Mouse (Mus musculus): ENCODE measurements around the gene Palm3.
"Not testable (repeated sequence)": the region's sequence is repeated elsewhere in the genome, so short reads cannot be mapped to it uniquely, and the experiment has no call there.

Gene Palm3

DNA sequence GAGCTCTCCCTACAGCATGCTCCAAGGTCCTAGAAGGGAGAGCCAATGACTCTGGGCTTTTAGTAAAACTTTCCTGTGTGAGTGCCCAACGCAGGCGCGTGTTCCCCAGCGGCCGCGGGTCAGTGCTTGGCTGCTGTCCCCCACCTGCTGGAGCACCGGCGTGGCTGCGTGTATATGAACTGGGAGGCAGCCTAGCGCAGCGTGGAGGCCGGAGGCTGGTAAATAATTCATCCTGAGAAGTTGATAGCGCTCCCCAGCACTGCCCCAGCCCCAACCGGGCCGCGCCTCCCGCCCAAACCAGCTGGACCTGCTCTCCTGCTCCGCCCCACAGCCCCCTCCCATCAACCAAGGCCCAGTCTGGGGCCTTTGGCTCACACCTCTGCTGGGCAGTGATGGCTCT lies at the start of gene Palm3:
Palm3 (plus strand) TSS at position 376 of the 400 bp plus-strand sequence.
- in situ Hi-C loops (cut with MboI, MseI) = no loop called here

GRCm38 (mm10) chr8:83971661-83972060 lies 49.6 kb upstream of the Palm3 start:
- in situ Hi-C loops (cut with MboI, MseI) = no loop called here

- in situ Hi-C loops (cut with MboI, MseI) = no loop called here
Observed at GRCm38 (mm10) chr8:83972150-83973120, 48.8 kb upstream of the Palm3 start, which contains the start of gene Prkaca. Prkaca (plus strand) TSS chr8:83972993.

GRCm38 (mm10) chr8:83973161-83974031 lies 47.9 kb upstream of the Palm3 start:
- in situ Hi-C loops (cut with MboI, MseI) = no loop called here

DNA sequence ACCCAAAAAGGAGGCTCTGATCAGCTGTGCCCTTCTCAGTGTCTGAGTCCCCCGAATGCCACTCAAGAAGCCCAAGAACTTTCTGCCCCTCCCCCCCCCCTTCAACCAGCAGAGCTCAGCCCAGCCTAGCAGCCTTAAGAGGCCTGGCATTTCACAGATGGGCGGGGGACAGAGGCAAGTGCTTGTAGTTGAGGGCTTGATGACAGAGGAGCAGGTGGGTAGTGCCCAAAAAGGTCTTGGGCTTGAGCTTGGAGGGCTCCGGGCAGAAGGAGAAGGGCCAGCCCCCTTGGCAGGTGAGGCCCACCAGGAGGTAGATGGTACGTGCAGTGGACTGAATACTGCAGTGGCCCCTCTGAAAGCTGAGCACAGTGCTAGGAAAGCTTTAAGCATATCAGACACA lies 46.8 kb upstream of the Palm3 start:
- in situ Hi-C loops (cut with MboI, MseI) = no loop called here

- in situ Hi-C loops (cut with MboI, MseI) = no loop called here
Observed at GRCm38 (mm10) chr8:83976101-83976630, 45.1 kb upstream of the Palm3 start.

DNA sequence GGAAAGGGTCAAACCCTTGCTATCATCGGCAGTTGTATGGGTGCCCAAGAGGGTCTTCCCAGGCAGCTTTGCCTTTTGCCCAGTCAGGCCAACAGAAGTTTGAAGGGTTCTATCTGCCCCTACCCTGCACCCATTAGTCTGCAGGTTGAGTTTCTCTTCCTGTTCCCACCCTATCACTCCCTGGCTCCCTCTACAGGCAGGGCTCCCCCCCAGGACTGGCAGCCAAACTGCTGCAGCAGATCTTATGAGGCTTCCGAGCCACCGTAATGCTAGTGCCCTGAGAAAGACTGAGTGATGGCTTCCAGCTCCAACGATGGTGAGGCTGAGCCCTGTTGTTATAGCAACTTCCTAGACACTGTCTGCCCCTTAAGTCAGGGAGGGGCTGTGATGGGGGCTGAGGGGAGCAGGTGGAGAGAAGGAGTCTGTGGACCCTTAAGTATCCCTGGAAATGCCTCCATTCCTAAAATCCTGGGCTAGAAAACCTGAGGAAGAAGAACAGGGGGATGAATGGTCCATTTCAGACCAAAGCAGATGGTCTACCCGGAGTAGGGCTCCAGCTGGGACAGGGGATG lies 44.4 kb upstream of the Palm3 start:
- in situ Hi-C loops (cut with MboI, MseI) = no loop called here

DNA sequence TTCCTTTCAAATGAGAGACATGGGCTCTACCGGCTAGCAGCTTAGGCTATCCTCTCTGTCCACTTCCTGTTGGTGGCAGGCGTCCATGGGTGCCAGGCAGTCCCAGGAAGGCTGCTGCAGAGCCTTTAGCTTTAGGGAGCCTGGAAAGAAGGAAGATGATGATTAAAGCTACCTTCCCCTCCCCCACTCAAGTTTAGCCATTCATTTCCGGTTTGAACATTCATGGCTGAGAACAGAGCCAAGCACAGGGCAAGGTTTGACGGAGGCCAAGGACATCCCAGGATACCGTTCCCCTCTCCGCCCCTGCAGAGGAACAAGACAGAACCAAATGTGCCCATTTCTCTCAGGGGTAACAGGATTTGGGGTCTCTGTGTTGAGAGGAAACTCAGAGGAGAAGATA lies 43.6 kb upstream of the Palm3 start:
- in situ Hi-C loops (cut with MboI, MseI) = no loop called here

GRCm38 (mm10) chr8:83978200-83978599 lies 43.1 kb upstream of the Palm3 start:
- in situ Hi-C loops (cut with MboI, MseI) = no loop called here

DNA sequence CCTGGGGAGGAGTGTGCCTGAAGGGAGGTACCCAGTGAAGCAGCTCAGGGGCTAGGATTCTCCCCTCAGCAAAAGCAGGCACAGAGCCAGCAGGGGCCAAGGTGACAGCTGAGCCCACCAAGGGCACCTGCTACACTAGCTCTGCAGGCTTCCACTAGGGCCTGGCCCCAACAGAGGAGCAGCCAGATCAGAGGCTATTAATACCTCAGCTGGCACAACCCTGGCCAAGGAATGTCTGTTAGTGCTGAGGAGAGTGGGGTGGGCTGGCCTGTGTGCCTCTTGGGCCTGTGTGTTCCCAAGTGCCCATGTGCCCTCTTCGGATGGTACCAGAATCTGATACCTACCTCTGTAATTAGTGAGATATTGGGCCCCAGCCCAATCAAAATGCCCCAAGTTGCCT lies 41.0 kb upstream of the Palm3 start:
- in situ Hi-C loops (cut with MboI, MseI) = no loop called here

DNA sequence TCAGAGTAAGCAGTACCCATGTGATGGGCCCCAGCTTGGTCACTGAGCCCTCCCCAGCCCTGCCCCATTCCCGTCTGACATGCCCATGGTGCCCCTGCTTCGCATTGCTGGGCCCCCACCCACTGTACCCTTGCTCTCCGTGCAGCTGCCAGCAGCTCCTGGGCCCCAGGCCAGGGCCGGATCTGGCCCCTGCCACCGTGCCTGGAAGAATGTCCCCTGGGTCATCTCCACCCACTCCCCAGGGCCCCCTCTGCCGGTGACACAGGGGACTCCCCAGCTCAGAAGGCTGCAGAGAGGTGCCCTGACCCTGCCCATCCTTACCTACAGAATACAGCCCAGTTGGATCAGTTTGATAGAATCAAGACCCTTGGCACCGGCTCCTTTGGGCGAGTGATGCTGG lies 40.4 kb upstream of the Palm3 start:
- in situ Hi-C loops (cut with MboI, MseI) = no loop called here

DNA sequence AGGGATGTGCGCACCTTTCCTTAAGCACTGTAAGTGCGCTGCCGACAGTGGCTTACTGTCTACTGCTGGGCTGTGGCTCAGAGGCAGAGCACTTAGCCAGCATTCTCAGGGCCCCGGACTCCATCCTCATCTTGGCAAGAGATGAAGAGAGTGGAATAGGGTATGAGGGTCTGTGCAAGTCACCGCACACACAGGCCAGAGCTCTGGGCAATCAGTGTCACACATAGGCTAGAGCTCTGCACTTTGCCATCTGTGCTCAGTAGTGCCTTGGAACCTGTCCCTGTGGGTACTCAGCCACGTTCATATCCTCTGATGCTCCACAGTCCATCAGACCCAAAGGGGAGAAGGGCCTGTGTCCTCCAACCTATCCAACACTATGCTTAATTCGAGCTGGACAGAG lies 39.7 kb upstream of the Palm3 start:
- in situ Hi-C loops (cut with MboI, MseI) = no loop called here

DNA sequence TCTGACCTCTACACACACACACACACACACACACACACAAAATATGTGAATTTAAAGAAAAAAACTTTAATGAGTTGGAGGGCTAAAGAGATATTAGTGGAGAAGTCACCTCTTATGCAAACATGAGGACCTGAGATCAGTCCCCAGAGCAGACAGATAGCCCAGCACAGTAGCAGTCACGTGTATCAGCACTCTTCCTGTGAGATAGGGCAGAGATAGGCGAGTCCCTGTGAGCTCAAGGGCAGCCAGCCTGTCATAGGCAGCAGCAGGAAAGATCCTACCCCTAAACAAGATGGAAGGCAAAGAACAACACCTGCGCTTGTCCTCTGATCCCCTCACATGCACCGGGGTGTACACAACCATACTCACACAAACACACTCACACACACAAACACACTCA lies 38.8 kb upstream of the Palm3 start:
- in situ Hi-C loops (cut with MboI, MseI) = no loop called here

- in situ Hi-C loops (cut with MboI, MseI) = not testable (repeated sequence)
Observed at GRCm38 (mm10) chr8:83983222-83983621, 38.0 kb upstream of the Palm3 start.

- in situ Hi-C loops (cut with MboI, MseI) = no loop called here
Observed at GRCm38 (mm10) chr8:83989243-83989642, 32.0 kb upstream of the Palm3 start.

- in situ Hi-C loops (cut with MboI, MseI) = no loop called here
Observed at GRCm38 (mm10) chr8:83990170-83990569, 31.1 kb upstream of the Palm3 start.

DNA sequence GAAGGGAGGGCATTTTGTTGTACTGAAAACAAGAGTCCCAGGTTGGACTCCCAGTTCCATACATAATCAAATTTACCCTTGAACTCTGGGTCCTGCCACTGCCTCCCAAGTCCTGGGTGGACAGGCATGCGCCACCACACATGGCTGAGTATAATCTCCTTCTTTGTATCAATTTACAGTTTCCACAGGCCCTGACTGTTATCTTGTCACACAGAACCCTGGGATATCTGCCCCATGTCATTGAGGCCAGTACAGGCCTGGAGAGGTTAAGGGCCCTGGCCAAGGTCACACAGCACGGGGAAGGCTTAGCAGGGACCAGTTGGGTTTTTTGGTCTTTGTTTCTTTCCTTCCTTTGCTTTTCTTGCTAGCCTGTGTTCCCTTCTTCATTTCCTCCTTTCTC lies 28.8 kb upstream of the Palm3 start:
- in situ Hi-C loops (cut with MboI, MseI) = no loop called here

DNA sequence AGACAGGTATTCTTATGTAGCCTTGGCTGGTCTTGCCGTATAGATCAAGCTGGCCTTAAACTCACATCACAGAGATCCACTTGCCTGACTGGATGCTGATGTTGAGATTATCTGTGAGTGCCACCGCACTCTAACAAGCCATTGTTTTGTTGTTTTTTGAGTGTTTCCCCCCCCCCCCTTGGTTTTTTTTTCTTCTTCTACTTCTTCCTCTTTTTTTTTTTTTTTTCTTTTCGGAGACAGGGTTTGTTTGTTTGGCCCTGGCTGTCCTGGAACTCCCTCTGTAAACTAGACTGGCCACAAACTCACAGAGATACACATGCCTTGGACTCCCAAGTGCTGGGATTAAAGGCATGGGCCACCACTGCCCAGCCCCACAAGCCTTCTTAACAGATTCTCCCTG lies 27.2 kb upstream of the Palm3 start:
- in situ Hi-C loops (cut with MboI, MseI) = no loop called here

DNA sequence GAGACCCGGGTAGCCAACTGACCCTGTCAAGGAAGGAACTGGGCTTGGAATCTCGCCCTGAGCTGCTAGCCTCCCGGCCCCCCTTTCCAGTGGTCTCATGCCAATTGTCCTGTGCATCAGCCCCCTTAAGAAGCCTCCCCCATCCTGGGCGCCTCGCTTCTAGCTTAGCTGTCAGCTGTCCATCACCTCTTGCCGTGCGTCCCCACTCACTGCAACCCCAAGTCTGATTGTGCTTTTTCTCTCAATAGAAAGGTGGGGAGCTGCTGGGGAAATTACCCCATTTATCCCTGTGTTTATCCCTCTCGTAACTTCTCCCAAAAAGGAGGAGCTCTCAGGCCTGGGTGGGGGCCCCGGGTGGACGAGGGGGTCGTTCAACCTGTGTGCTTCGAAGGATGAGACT lies 25.3 kb upstream of the Palm3 start:
- in situ Hi-C loops (cut with MboI, MseI) = no loop called here

DNA sequence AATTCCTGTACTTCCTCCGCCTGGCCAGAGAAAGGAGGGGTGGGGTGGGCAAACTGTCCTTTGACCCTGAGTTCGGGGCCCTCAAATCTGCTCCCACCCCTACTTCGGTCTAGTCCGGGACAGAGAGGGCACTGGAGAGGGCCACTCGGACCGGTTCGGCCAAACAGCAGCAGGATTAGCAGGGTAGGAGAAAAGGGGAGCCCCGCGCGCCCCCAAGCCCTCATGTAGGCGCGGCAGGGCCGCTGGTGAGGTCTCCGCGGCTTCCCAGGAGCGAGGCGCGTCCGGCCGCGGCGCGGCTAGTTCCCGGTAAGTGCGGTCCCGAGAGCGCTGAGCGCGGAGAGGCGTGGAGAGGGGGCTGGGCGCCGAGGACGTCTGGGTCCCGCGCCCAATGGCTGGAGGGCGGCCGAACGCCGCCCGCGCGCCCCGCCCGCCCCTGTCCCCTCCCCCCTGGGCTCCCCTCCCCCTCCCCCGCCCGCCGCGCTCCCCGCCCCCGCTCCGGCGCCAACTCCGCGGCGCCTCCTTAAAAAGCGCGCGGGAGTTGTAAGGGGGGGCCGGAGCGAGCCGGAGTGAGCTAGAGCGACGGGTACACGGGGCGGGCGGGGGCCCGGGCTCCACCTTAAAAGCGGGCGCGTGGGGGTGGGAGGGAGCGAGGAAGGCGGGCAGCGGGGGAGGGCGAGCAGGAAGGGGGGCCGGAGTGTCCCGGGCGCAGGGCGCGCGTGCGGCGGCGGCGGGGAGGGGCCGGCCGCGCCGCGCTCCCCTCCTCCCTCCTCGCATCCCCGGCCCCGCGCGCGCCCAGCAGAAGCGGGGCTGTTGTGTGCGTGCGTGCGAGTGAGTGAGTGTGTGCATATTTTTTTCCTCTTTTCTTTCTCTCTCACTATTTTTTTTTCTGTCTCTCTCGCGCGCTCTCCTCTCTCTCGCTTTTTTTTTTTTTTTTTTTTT lies 24.4 kb upstream of the Palm3 start:
- in situ Hi-C loops (cut with MboI, MseI) = no loop called here

Measured in T-helper 17 cell (primary cell).